Mouse (Mus musculus) cerebellum, adult 2 months (tissue): Measurements from ENCODE around the gene 4933415A04Rik. TPM values are rescaled to one million over a fixed set of nuclear protein-coding genes. Genes with fewer than 3 reads are reported as not detected.

Experiments
- DNase-seq, 2 experiments: peaks; one replicate each; pipeline ENCODE4 v3.0.0; 2021
- H3K27ac ChIP-seq: fragments of 200-500 bp; 2 replicates; pipeline ENCODE4 v1.5.1; 2012; ENCODE audit warnings: low read length, control low read depth, inconsistent platforms; ENCODE audit not compliant: insufficient read depth
- H3K27me3 ChIP-seq: fragments of 200-500 bp; 2 replicates; pipeline ENCODE4 v1.6.1; 2012; ENCODE audit warnings: inconsistent platforms, mild to moderate bottlenecking, low read length, moderate library complexity; ENCODE audit not compliant: control insufficient read depth, insufficient read depth
- H3K4me1 ChIP-seq: fragments of 200-500 bp; 2 replicates; pipeline ENCODE4 v1.6.1; 2011; ENCODE audit warnings: low read length; ENCODE audit not compliant: control insufficient read depth, insufficient read depth
- H3K4me3 ChIP-seq: fragments of 200-500 bp; replicated peaks from 2 replicates; pipeline ENCODE3; 2011; ENCODE audit warnings: mild to moderate bottlenecking, low read depth, low read length, control low read depth; ENCODE audit not compliant: insufficient read depth
- CTCF ChIP-seq: fragments of 200-500 bp; IDR thresholded peaks from 2 replicates; pipeline ENCODE4 v1.5.1; 2011; ENCODE audit warnings: low read depth, mild to moderate bottlenecking, control low read depth, low read length, moderate library complexity, borderline replicate concordance; ENCODE audit not compliant: insufficient read depth
- POLR2A ChIP-seq: fragments of 200-500 bp; IDR thresholded peaks from 2 replicates; pipeline ENCODE4 v1.6.1; 2011; ENCODE audit warnings: low read length, control low read depth, borderline replicate concordance; ENCODE audit not compliant: insufficient read depth
- WGBS: fragments of 180-500 bp; shearing (Covaris S2); methylation state at CpG from one replicate; pipeline ENCODE4 v1.1.7; 2018; 5-methylcytosine and 5-hydroxymethylcytosine counted together
- polyA plus RNA-seq: library from polyadenylated mRNA; depleted of rRNA; stranded (reverse); fragments of >200 nt; gene quantifications from 2 replicates; pipeline ENCODE4 v1.2.3, GENCODE M21; 2012

The 4933415A04Rik gene
- polyA plus RNA-seq, 1 experiment = 1.5 TPM

- 16% methylated on average over 7 of the region's 7 CpGs for WGBS
- TF ChIP-seq POLR2A = no peak
- no peak for TF ChIP-seq CTCF
- no peaks in the 10 kb centered on the region for H3K27me3 ChIP-seq
- H3K4me1 ChIP-seq = peaks cover 27% of the 10 kb centered on the region
- H3K27ac ChIP-seq = peak overlapping the region; percentile 81
- peak; percentile 87 to 89 for DNase-seq
- H3K4me3 ChIP-seq = no peak overlapping the region
Observed at GRCm38 (mm10) chr11:43548148-43548547, 38.7 kb upstream of the 4933415A04Rik start.

- DNase-seq = peak in 1 of 2 experiments; percentile 29
Observed at GRCm38 (mm10) chr11:43548657-43549435, 38.0 kb upstream of the 4933415A04Rik start.

GRCm38 (mm10) chr11:43549701-43550100 lies 37.1 kb upstream of the 4933415A04Rik start:
- Histone ChIP-seq H3K27ac (no peak overlapping the region), H3K27me3 (no peaks in the 10 kb centered on the region), H3K4me3 (no peak overlapping the region), H3K4me1 (peaks cover 29% of the 10 kb centered on the region)
- DNase-seq = peak; percentile 59 to 65
- 5% methylated on average over 11 of the region's 11 CpGs for WGBS
- TF ChIP-seq CTCF (no peak), POLR2A (no peak)

More at GRCm38 (mm10) chr11:43548657-43549435, 38.0 kb upstream of the 4933415A04Rik start:
- Histone ChIP-seq H3K27ac (peak overlapping the region; percentile 81; the same call in 1 of the 2 replicates), H3K4me1 (peaks cover 27% of the 10 kb centered on the region), H3K4me3 (no peak overlapping the region), H3K27me3 (no peaks in the 10 kb centered on the region)
- no peak for TF ChIP-seq POLR2A
- no peak for TF ChIP-seq CTCF
- 39% methylated on average over 12 of the region's 12 CpGs for WGBS

- WGBS = 89% methylated on average over 3 of the region's 3 CpGs
- TF ChIP-seq CTCF (no peak), POLR2A (no peak)
- no peak for DNase-seq
- Histone ChIP-seq H3K27me3 (no peaks in the 10 kb centered on the region), H3K27ac (no peak overlapping the region), H3K4me1 (peaks cover 29% of the 10 kb centered on the region), H3K4me3 (no peak overlapping the region)
Observed at GRCm38 (mm10) chr11:43551756-43552155, 35.1 kb upstream of the 4933415A04Rik start.

GRCm38 (mm10) chr11:43552675-43553074 lies 34.2 kb upstream of the 4933415A04Rik start:
- Histone ChIP-seq H3K27ac (no peak overlapping the region), H3K4me3 (no peak overlapping the region), H3K27me3 (no peaks in the 10 kb centered on the region), H3K4me1 (peaks cover 29% of the 10 kb centered on the region)
- no peak for DNase-seq
- no peak for TF ChIP-seq POLR2A
- no peak for TF ChIP-seq CTCF
- WGBS = 75% methylated on average over 6 of the region's 6 CpGs

DNA sequence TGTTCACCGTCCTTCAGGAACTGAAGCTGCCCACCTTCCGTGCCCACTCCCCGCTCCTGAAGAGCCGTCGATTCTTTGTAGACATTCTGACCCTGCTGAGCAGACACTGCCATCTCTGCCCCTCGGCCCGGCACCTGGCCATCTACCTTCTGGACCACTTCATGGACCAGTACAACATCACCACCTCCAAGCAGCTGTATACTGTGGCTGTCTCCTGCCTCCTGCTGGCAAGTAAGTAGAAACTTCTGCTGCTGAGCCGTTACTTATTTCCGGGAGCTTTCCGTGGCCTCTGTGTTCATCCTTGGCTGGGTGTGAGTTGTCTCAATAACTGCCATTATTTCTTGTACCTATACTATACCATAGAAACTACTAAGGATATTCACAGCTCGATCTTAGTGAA lies 30.3 kb upstream of the 4933415A04Rik start:
- WGBS = 81% methylated on average over 11 of the region's 11 CpGs
- Histone ChIP-seq H3K27ac (no peak overlapping the region), H3K4me3 (no peak overlapping the region), H3K4me1 (peaks cover 2% of the 10 kb centered on the region; the same call in 1 of the 2 replicates), H3K27me3 (no peaks in the 10 kb centered on the region)
- no peak for DNase-seq
- TF ChIP-seq POLR2A = no peak
- TF ChIP-seq CTCF = peak; percentile 7; the same call in 1 of the 2 replicates

- H3K4me1 ChIP-seq = peaks cover 5% of the 10 kb centered on the region
- no peak overlapping the region for H3K4me3 ChIP-seq
- no peaks in the 10 kb centered on the region for H3K27me3 ChIP-seq
- WGBS = 16% methylated on average over 6 of the region's 6 CpGs
- H3K27ac ChIP-seq = no peak overlapping the region
- no peak for DNase-seq
- TF ChIP-seq POLR2A (no peak), CTCF (no peak)
Observed at GRCm38 (mm10) chr11:43559515-43560292, 27.1 kb upstream of the 4933415A04Rik start.

DNA sequence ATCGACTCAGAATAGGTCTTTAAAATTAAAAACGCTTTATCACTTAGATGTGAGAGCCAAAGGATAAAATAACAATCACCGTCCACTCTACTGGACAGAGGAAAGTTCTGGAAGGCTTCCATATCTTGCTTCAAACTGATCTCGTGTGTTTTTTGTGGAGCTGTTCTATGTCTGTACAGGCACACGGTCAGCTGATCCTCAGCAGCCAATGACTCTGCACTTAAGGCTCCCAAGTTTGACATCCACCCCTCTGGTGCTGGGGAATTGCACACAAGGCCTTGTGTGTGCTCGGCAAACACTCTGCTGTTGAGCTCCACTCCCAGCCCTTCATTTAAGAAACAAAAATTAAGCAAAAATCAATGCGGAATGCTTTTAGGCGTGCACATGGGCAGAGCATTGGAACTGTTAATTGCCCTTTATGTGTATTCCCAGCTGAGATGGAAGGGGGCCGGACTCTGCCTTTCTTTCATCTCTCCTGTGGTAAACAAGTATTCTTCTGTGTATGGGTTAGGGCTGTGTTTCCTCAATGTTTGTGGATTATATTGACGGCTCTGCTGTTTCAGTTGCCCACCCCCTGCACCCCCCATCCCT lies 23.1 kb upstream of the 4933415A04Rik start:
- H3K27me3 ChIP-seq = no peaks in the 10 kb centered on the region

More for the DNA sequence above, 23.1 kb upstream of the 4933415A04Rik start:
- WGBS = 64% methylated on average over 10 of the region's 10 CpGs
- no peak for DNase-seq
- H3K4me3 ChIP-seq = no peak overlapping the region
- TF ChIP-seq POLR2A (no peak), CTCF (no peak)
- H3K27ac ChIP-seq = no peak overlapping the region
- peaks cover 23% of the 10 kb centered on the region for H3K4me1 ChIP-seq
